In genomic region chr2:129893231-129893630, GRCm38 (mm10) we compare ENCODE assay signal across 10 mouse cellular contexts.
A peak's percentile ranks its signal among the peaks of the same experiment; 100 is the strongest.
DNase-seq lines count a peak whose midpoint lies in the region; ATAC-seq lines count a peak whose summit lies in the region.
"Had no signal": no experiment of that assay in that cellular context is flagged by ENCODE, and none has a peak within 500 bp of the region (broad histone marks: within the 10 kb centered on the region; RNA-seq: fewer than 3 reads in every experiment).

No protein-coding gene starts in this region.

- no peaks in the 10 kb centered on the region for H3K36me3 ChIP-seq in hindbrain, embryonic 15.5 days
- H3K36me3 ChIP-seq in hindbrain, embryonic 12.5 days = no peaks in the 10 kb centered on the region
- H3K36me3 ChIP-seq in hindbrain, embryonic 16.5 days (ENCODE audit: control insufficient read depth, insufficient read depth, low read length) = no peaks in the 10 kb centered on the region
- no peaks in the 10 kb centered on the region for H3K36me3 ChIP-seq in splenic B cell, adult 2 months (ENCODE audit: control insufficient read depth, insufficient read depth, low read length, poor library complexity, severe bottlenecking)
- H3K36me3 ChIP-seq: embryonic facial prominence, embryonic 13.5 days; lung, embryonic 15.5 days had no signal

- DNase-seq in spleen, postnatal 36 days (ENCODE audit: low spot score in 2 of 2) = peak; percentile 7 to 46
- DNase-seq in spleen, postnatal 14 days (ENCODE audit: low spot score in 2 of 2) = no peak
- peak; percentile 10 for DNase-seq in splenic B cell, adult 2 months (ENCODE audit: low read depth, low spot score)
- DNase-seq in embryo, embryonic 9.5 days (ENCODE audit: extremely low spot score) = no peak
- DNase-seq in c-Kit-positive CD71-positive TER-119-positive erythroid progenitor cells, embryonic 14.5 days (ENCODE audit: low spot score) = no peak

- H3K4me3 ChIP-seq in hindbrain, embryonic 15.5 days = no peak overlapping the region
- H3K4me3 ChIP-seq in hindbrain, embryonic 12.5 days = no peak overlapping the region
- no peak overlapping the region for H3K4me3 ChIP-seq in hindbrain, embryonic 16.5 days (ENCODE audit: low read length)
- H3K4me3 ChIP-seq: embryonic facial prominence, embryonic 13.5 days; lung, embryonic 15.5 days had no signal

- H3K4me1 ChIP-seq in hindbrain, embryonic 15.5 days (replicated peaks) = peaks cover 13% of the 10 kb centered on the region
- H3K4me1 ChIP-seq in hindbrain, embryonic 12.5 days = peaks cover 2% of the 10 kb centered on the region; the same call in 1 of the 2 replicates
- H3K4me1 ChIP-seq in hindbrain, embryonic 16.5 days (ENCODE audit: control insufficient read depth, insufficient read depth, low read depth, low read length) = peaks cover 7% of the 10 kb centered on the region
- H3K4me1 ChIP-seq: embryonic facial prominence, embryonic 13.5 days; lung, embryonic 15.5 days had no signal

- no peak overlapping the region for H3K4me2 ChIP-seq in hindbrain, embryonic 15.5 days
- no peak overlapping the region for H3K4me2 ChIP-seq in hindbrain, embryonic 12.5 days (replicated peaks)
- no peak overlapping the region for H3K4me2 ChIP-seq in hindbrain, embryonic 16.5 days (ENCODE audit: low read length)
- H3K4me2 ChIP-seq: embryonic facial prominence, embryonic 13.5 days; lung, embryonic 15.5 days had no signal

- no peaks in the 10 kb centered on the region for H3K27me3 ChIP-seq in hindbrain, embryonic 15.5 days
- no peaks in the 10 kb centered on the region for H3K27me3 ChIP-seq in hindbrain, embryonic 12.5 days
- no peaks in the 10 kb centered on the region for H3K27me3 ChIP-seq in hindbrain, embryonic 16.5 days (replicated peaks; ENCODE audit: control insufficient read depth, insufficient read depth, low read length)
- H3K27me3 ChIP-seq in splenic B cell, adult 2 months (ENCODE audit: control insufficient read depth, insufficient read depth, low read length, poor library complexity, severe bottlenecking) = no peaks in the 10 kb centered on the region
- H3K27me3 ChIP-seq: embryonic facial prominence, embryonic 13.5 days; lung, embryonic 15.5 days had no signal

- H3K27ac ChIP-seq in hindbrain, embryonic 15.5 days (replicated peaks) = peak overlapping the region; percentile 23
- no peak overlapping the region for H3K27ac ChIP-seq in hindbrain, embryonic 12.5 days
- 0 out of 2 replicates have a peak overlapping the region, but pooled peaks have one; percentile 16 for H3K27ac ChIP-seq in hindbrain, embryonic 16.5 days (ENCODE audit: low read depth, low read length)
- H3K27ac ChIP-seq: embryonic facial prominence, embryonic 13.5 days; lung, embryonic 15.5 days had no signal

- H3K9me3 ChIP-seq in hindbrain, embryonic 15.5 days = no peaks in the 10 kb centered on the region
- no peaks in the 10 kb centered on the region for H3K9me3 ChIP-seq in hindbrain, embryonic 12.5 days (replicated peaks)
- peaks cover 2% of the 10 kb centered on the region; the same call in 1 of the 2 replicates for H3K9me3 ChIP-seq in hindbrain, embryonic 16.5 days (ENCODE audit: control insufficient read depth, low read length)
- H3K9me3 ChIP-seq: lung, embryonic 15.5 days had no signal

- no peak overlapping the region for H3K9ac ChIP-seq in hindbrain, embryonic 15.5 days
- no peak overlapping the region for H3K9ac ChIP-seq in hindbrain, embryonic 12.5 days
- no peak overlapping the region for H3K9ac ChIP-seq in hindbrain, embryonic 16.5 days (ENCODE audit: low read depth, low read length)
- H3K9ac ChIP-seq: embryonic facial prominence, embryonic 13.5 days; lung, embryonic 15.5 days had no signal

- 49% methylated on average over 7 of the region's 7 CpGs for WGBS in hindbrain, embryonic 15.5 days
- WGBS in hindbrain, embryonic 12.5 days = 73% methylated on average over 7 of the region's 7 CpGs
- 51% methylated on average over 7 of the region's 7 CpGs for WGBS in hindbrain, embryonic 16.5 days

- 0 out of 2 replicates have a peak, but pooled peaks have one; percentile 23 for ATAC-seq in hindbrain, embryonic 15.5 days (ENCODE audit: low FRiP score, low read depth)
- no peak for ATAC-seq in hindbrain, embryonic 12.5 days (ENCODE audit: low FRiP score)
- ATAC-seq in hindbrain, embryonic 16.5 days = peak; percentile 11; the same call in 1 of the 2 replicates

Comparison
In these comparisons a context has a peak if more than half of its experiments do, and no peak if none do; other contexts are left out.
1. DNase-seq: peak in spleen, postnatal 36 days (2 of 2) and splenic B cell, adult 2 months (single experiment); none in spleen, postnatal 14 days (0 of 2), embryo, embryonic 9.5 days (single experiment) and c-Kit-positive CD71-positive TER-119-positive erythroid progenitor cells, embryonic 14.5 days (single experiment).